Mouse (Mus musculus): ENCODE results near the gene Osgin1. TPM values are rescaled to one million over a fixed set of nuclear protein-coding genes. Genes with fewer than 3 reads are reported as not detected.

Osgin1 gene
- polyA plus RNA-seq, 1 experiment from 2014 or later = 10.2 TPM

DNA sequence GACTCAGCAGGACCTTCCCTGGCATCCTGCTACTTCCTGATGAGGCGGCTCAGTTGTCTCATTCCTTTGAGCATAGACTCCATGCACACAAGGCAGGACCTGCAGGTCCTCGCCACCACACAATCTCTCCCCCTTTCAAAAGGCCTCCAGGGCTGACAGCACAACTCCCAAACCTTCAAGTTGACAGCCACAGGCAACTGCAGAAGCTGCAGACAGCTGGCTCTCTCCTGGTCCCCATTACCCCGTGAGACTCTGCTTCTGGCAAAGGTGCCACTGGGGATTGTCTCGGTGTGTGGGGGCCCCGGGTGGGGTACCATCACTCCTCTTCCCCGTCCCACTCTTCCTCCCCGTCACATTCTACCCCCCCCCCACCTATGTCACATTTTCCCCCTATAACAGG lies 13.6 kb upstream of the Osgin1 start:
- no peak for ATAC-seq (ENCODE audit: insufficient read depth, low FRiP score)
- H3K9ac ChIP-seq (ENCODE audit: low read length) = no peak overlapping the region
- H3K4me3 ChIP-seq (replicated peaks; ENCODE audit: low read length) = no peak overlapping the region
- H3K36me3 ChIP-seq (ENCODE audit: control insufficient read depth, insufficient read depth, low read length) = no peaks in the 10 kb centered on the region
- H3K27me3 ChIP-seq (ENCODE audit: control insufficient read depth, insufficient read depth, low read length) = no peaks in the 10 kb centered on the region
- H3K9me3 ChIP-seq (replicated peaks; ENCODE audit: control insufficient read depth, low read length) = no peaks in the 10 kb centered on the region
- WGBS = 61% methylated on average over 7 of the region's 7 CpGs
- H3K4me2 ChIP-seq (ENCODE audit: low read depth, low read length) = no peak overlapping the region
- no peak overlapping the region for H3K27ac ChIP-seq (ENCODE audit: low read length)
- peaks cover 25% of the 10 kb centered on the region for H3K4me1 ChIP-seq (ENCODE audit: control insufficient read depth, insufficient read depth, low read length)

- Histone ChIP-seq H3K4me1 (ENCODE audit: control insufficient read depth, insufficient read depth, low read length) (peaks cover 25% of the 10 kb centered on the region), H3K9me3 (replicated peaks; ENCODE audit: control insufficient read depth, low read length) (no peaks in the 10 kb centered on the region), H3K9ac (ENCODE audit: low read length) (0 out of 2 replicates have a peak overlapping the region, but pooled peaks have one; percentile 5), H3K36me3 (ENCODE audit: control insufficient read depth, insufficient read depth, low read length) (no peaks in the 10 kb centered on the region), H3K27ac (ENCODE audit: low read length) (peak overlapping the region; percentile 48; the same call in 1 of the 2 replicates), H3K27me3 (ENCODE audit: control insufficient read depth, insufficient read depth, low read length) (no peaks in the 10 kb centered on the region), H3K4me2 (ENCODE audit: low read depth, low read length) (no peak overlapping the region), H3K4me3 (replicated peaks; ENCODE audit: low read length) (no peak overlapping the region)
- WGBS = 64% methylated on average over 9 of the region's 9 CpGs
- ATAC-seq (ENCODE audit: insufficient read depth, low FRiP score) = no peak
These were observed 12.3 kb upstream of the Osgin1 start for GRCm38 (mm10) chr8:119421603-119422122.

DNA sequence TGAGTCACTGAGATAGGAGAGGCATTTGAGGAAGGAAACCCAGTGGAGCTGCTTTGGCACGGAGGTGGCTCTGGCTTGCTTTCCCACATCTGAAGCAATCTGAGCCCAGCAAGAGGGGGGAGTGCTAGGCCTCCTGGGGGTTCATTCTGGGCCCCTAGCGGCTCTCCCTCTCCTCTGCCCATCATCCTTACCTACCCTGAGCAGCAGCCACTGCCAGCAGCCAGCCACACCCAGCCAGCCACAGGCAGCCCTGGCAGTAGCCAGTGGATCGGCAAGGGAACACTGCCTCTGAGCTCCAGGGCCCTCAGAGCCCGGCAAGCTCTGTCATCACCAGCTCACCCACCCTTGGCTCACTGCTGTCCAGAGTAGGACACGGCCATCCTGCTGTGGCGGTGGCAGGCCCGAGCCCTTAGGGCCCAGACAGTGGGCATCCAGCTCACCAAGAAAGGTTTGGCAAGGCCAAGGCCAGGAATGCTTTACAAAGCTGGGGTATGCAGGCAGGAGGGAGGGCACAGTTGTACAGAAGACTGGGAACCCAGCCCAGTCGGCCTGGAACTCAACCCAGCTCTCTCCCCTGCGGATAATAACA lies 11.7 kb upstream of the Osgin1 start:
- WGBS = 62% methylated on average over 9 of the region's 9 CpGs
- no peak for ATAC-seq (ENCODE audit: insufficient read depth, low FRiP score)
- H3K36me3 ChIP-seq (ENCODE audit: control insufficient read depth, insufficient read depth, low read length) = no peaks in the 10 kb centered on the region
- peaks cover 25% of the 10 kb centered on the region for H3K4me1 ChIP-seq (ENCODE audit: control insufficient read depth, insufficient read depth, low read length)
- H3K9ac ChIP-seq (ENCODE audit: low read length) = peak overlapping the region; percentile 56; the same call in 1 of the 2 replicates
- H3K27me3 ChIP-seq (ENCODE audit: control insufficient read depth, insufficient read depth, low read length) = no peaks in the 10 kb centered on the region
- peak overlapping the region; percentile 48; the same call in 1 of the 2 replicates for H3K27ac ChIP-seq (ENCODE audit: low read length)
- no peak overlapping the region for H3K4me3 ChIP-seq (replicated peaks; ENCODE audit: low read length)
- H3K9me3 ChIP-seq (replicated peaks; ENCODE audit: control insufficient read depth, low read length) = no peaks in the 10 kb centered on the region
- H3K4me2 ChIP-seq (ENCODE audit: low read depth, low read length) = no peak overlapping the region

GRCm38 (mm10) chr8:119423631-119424141 lies 10.2 kb upstream of the Osgin1 start:
- Histone ChIP-seq H3K4me2 (ENCODE audit: low read depth, low read length) (no peak overlapping the region), H3K9me3 (replicated peaks; ENCODE audit: control insufficient read depth, low read length) (no peaks in the 10 kb centered on the region), H3K27ac (ENCODE audit: low read length) (peak overlapping the region; percentile 81), H3K4me1 (ENCODE audit: control insufficient read depth, insufficient read depth, low read length) (peaks cover 28% of the 10 kb centered on the region), H3K9ac (ENCODE audit: low read length) (peak overlapping the region; percentile 35; the same call in 1 of the 2 replicates), H3K36me3 (ENCODE audit: control insufficient read depth, insufficient read depth, low read length) (no peaks in the 10 kb centered on the region), H3K4me3 (replicated peaks; ENCODE audit: low read length) (no peak overlapping the region), H3K27me3 (ENCODE audit: control insufficient read depth, insufficient read depth, low read length) (no peaks in the 10 kb centered on the region)
- no peak for ATAC-seq (ENCODE audit: insufficient read depth, low FRiP score)
- 43% methylated on average over 9 of the region's 9 CpGs for WGBS

DNA sequence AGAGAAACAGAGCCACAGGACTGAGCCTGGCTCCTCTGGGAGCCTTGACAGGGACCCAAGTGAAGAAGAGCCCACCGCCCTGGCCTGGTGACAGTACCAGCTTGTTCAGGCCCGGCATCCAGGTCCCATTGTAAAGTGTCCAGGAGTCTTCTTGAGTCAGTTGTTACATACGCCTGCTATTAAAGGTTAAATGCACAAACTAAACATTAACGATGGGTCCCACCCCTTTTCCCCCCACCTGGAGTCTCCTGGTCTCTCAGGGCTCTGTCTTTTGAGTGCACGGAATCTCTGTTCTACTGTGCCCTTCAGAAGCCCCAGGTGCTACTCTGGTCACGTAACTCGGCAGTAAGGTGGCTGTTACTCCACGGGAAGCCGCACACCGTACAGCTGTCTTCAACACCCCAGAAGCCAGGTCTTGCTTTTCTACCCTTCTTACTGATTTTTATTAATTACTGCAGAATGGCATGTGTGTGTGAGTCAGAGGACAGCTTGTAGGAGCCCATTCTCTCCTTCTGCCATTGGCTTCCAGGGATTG lies 9.7 kb upstream of the Osgin1 start:
- peak overlapping the region; percentile 81 for H3K27ac ChIP-seq (ENCODE audit: low read length)
- H3K9me3 ChIP-seq (replicated peaks; ENCODE audit: control insufficient read depth, low read length) = no peaks in the 10 kb centered on the region
- ATAC-seq (ENCODE audit: insufficient read depth, low FRiP score) = no peak
- 74% methylated on average over 10 of the region's 10 CpGs for WGBS
- H3K36me3 ChIP-seq (ENCODE audit: control insufficient read depth, insufficient read depth, low read length) = no peaks in the 10 kb centered on the region
- H3K4me1 ChIP-seq (ENCODE audit: control insufficient read depth, insufficient read depth, low read length) = peaks cover 32% of the 10 kb centered on the region
- no peak overlapping the region for H3K4me2 ChIP-seq (ENCODE audit: low read depth, low read length)
- peak overlapping the region; percentile 35; the same call in 1 of the 2 replicates for H3K9ac ChIP-seq (ENCODE audit: low read length)
- no peaks in the 10 kb centered on the region for H3K27me3 ChIP-seq (ENCODE audit: control insufficient read depth, insufficient read depth, low read length)
- no peak overlapping the region for H3K4me3 ChIP-seq (replicated peaks; ENCODE audit: low read length)

- no peak overlapping the region for H3K4me2 ChIP-seq (ENCODE audit: low read depth, low read length)
- H3K36me3 ChIP-seq (ENCODE audit: control insufficient read depth, insufficient read depth, low read length) = no peaks in the 10 kb centered on the region
- peak overlapping the region; percentile 81; the same call in 1 of the 2 replicates for H3K27ac ChIP-seq (ENCODE audit: low read length)
- no peaks in the 10 kb centered on the region for H3K9me3 ChIP-seq (replicated peaks; ENCODE audit: control insufficient read depth, low read length)
- peaks cover 32% of the 10 kb centered on the region for H3K4me1 ChIP-seq (ENCODE audit: control insufficient read depth, insufficient read depth, low read length)
- ATAC-seq (ENCODE audit: insufficient read depth, low FRiP score) = no peak
- WGBS = 69% methylated on average over 10 of the region's 10 CpGs
- H3K27me3 ChIP-seq (ENCODE audit: control insufficient read depth, insufficient read depth, low read length) = no peaks in the 10 kb centered on the region
- H3K9ac ChIP-seq (ENCODE audit: low read length) = no peak overlapping the region
- H3K4me3 ChIP-seq (replicated peaks; ENCODE audit: low read length) = no peak overlapping the region
These were observed 9.2 kb upstream of the Osgin1 start for GRCm38 (mm10) chr8:119424740-119425139.

GRCm38 (mm10) chr8:119425533-119425932 lies 8.4 kb upstream of the Osgin1 start:
- Histone ChIP-seq H3K27me3 (ENCODE audit: control insufficient read depth, insufficient read depth, low read length) (no peaks in the 10 kb centered on the region), H3K4me2 (ENCODE audit: low read depth, low read length) (no peak overlapping the region), H3K9ac (ENCODE audit: low read length) (no peak overlapping the region), H3K36me3 (ENCODE audit: control insufficient read depth, insufficient read depth, low read length) (no peaks in the 10 kb centered on the region), H3K4me1 (ENCODE audit: control insufficient read depth, insufficient read depth, low read length) (peaks cover 32% of the 10 kb centered on the region), H3K4me3 (replicated peaks; ENCODE audit: low read length) (no peak overlapping the region), H3K9me3 (replicated peaks; ENCODE audit: control insufficient read depth, low read length) (no peaks in the 10 kb centered on the region), H3K27ac (ENCODE audit: low read length) (peak overlapping the region; percentile 78)
- WGBS = 79% methylated on average over 10 of the region's 10 CpGs
- no peak for ATAC-seq (ENCODE audit: insufficient read depth, low FRiP score)

DNA sequence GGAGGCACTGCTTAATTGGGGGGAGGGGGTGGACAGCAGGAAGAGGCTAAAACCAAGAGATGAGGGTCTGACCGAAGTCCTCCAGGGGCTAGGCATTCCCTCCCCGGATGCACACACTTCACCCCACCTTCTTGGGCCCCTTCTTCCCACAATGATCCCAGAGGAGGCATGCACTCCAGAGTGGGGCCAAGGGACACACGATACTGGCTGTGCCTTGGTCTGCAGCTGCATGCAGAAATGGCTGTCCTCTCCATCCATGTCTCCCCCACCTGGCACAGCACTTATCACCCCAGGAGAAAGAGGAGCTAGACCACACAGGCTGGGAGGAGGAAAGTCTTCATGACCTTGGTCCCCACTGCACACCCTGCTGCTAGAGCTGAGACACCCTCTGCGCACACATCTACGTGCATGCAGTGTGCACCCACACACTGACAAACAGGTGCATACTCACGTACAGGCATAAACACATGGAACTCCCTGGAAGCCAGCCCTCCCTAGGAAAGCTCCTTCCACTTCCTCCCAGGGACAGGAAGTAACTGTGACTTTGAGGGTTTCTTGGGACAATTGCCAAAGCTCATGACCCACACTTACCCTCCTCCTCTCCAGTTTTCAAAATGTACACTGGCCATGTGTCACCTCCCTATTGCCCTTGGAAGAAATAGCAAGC lies 7.7 kb upstream of the Osgin1 start:
- Histone ChIP-seq H3K9ac (ENCODE audit: low read length) (no peak overlapping the region), H3K27ac (ENCODE audit: low read length) (peak overlapping the region; percentile 78), H3K4me2 (ENCODE audit: low read depth, low read length) (no peak overlapping the region), H3K4me1 (ENCODE audit: control insufficient read depth, insufficient read depth, low read length) (peaks cover 32% of the 10 kb centered on the region), H3K9me3 (replicated peaks; ENCODE audit: control insufficient read depth, low read length) (no peaks in the 10 kb centered on the region), H3K4me3 (replicated peaks; ENCODE audit: low read length) (no peak overlapping the region), H3K36me3 (ENCODE audit: control insufficient read depth, insufficient read depth, low read length) (no peaks in the 10 kb centered on the region), H3K27me3 (ENCODE audit: control insufficient read depth, insufficient read depth, low read length) (no peaks in the 10 kb centered on the region)
- WGBS = 70% methylated on average over 6 of the region's 6 CpGs
- no peak for ATAC-seq (ENCODE audit: insufficient read depth, low FRiP score)

All from stomach, embryonic 16.5 days (tissue).